Mouse (Mus musculus) neutrophil, adult 5-6 weeks (primary cell): Measurements from ENCODE around the gene Gm5862. TPM values are rescaled to one million over a fixed set of nuclear protein-coding genes. Genes with fewer than 3 reads are reported as not detected.
"Not testable (repeated sequence)": the region's sequence is repeated elsewhere in the genome, so short reads cannot be mapped to it uniquely, and the experiment has no call there.

ENCODE experiments used
- ATAC-seq: fragments of 151-379, 151-347 bp; 2 replicates; pipeline ENCODE4 v1.8.0; 2017; ENCODE audit warnings: mild to moderate bottlenecking, moderate TSS enrichment; ENCODE audit not compliant: insufficient number of reproducible peaks, poor library complexity, low FRiP score, severe bottlenecking; ENCODE audit errors: extremely low read depth
- total RNA-seq: library from RNA; stranded (forward); fragments of 200-1000 nt; gene quantifications from 2 replicates; pipeline ENCODE4 v1.2.3, GENCODE M21; 2017

Gm5862 gene
- total RNA-seq = not detected in 2 replicates

DNA sequence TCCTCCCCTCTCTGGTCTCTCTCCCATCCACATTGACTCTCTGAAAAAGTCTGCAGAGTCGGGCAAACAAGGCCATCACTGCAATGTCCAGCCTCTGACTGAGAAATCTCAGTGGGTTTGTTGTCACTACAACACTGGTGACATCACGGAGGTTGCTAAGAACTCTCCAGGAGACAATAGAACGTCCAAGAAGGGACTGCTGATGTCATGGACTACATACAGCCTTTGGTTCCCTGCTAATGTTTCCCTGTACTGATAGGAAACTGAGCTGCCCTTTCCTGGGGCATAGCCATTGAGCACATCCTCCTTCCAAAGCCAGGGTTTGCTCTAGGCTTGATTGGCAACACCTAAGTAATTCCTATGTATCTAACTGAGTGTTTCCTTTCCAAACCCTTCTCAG lies at the start of gene Gm5862:
TSS of gene Gm5862 (minus strand) at position 101 of the 400 bp plus-strand sequence.
- not testable (repeated sequence) for ATAC-seq

DNA sequence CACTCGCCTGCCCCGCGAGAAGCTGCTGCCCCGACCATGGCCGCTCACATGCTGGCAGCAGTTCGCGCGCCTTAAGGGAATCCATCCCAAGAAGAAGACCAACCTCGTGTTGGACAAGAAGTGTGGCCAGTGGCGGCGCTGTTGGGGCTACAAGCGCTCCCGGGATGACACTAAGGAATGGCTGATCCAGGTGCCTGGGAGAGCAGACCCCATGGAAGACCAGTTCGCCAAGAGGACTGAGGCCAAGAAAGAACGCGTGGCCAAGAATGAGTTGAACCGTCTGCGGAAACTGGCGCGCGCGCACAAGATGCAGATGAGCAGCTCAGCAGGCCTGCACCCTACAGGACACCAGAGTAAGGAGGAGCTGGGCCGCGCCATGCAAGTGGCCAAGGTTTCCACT lies 48.0 kb upstream of the Gm5862 start:
- no peak for ATAC-seq

DNA sequence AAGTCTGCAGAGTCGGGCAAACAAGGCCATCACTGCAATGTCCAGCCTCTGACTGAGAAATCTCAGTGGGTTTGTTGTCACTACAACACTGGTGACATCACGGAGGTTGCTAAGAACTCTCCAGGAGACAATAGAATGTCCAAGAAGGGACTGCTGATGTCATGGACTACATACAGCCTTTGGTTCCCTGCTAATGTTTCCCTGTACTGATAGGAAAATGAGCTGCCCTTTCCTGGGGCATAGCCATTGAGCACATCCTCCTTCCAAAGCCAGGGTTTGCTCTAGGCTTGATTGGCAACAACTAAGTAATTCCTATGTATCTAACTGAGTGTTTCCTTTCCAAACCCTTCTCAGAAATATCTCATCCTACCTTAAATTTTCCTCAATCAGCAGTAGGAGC lies 35.8 kb upstream of the Gm5862 start, which contains the start of gene Gm7347:
TSS of gene Gm7347 (minus strand) at position 101 of the 400 bp plus-strand sequence.
- not testable (repeated sequence) for ATAC-seq

DNA sequence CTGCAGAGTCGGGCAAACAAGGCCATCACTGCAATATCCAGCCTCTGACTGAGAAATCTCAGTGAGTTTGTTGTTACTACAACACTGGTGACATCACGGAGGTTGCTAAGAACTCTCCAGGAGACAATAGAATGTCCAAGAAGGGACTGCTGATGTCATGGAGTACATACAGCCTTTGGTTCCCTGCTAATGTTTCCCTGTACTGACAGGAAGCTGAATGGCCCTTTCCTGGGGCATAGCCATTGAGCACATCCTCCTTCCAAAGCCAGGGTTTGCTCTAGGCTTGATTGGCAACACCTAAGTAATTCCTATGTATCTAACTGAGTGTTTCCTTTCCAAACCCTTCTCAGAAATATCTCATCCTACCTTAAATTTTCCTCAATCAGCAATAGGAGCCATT lies 16.7 kb upstream of the Gm5862 start, which contains the start of gene Speer4a:
TSS of gene Speer4a (minus strand) at position 101 of the 400 bp plus-strand sequence.
- not testable (repeated sequence) for ATAC-seq

DNA sequence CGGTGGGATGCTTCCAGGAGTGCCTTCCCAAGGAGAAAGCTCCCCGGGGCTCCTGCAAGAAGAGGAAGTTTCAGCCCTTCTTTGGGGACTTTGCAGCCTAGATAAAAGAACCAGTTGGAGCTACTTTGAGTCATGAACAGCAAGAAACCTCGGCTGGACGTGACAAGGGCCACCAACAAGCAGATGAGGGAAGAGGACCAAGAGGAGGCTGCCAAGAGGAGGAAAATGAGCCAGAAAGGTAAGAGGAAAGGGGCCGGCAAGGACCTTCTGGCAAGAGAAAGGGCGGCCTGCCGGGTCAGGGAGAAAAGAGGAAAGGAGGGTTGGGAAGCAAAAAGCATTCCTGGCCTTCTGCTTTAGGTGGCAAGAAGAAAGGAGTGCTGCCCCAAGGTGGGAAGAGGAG lies 15.0 kb downstream of the Gm5862 start:
- ATAC-seq = peak; percentile 33; the same call in 1 of the 2 replicates

DNA sequence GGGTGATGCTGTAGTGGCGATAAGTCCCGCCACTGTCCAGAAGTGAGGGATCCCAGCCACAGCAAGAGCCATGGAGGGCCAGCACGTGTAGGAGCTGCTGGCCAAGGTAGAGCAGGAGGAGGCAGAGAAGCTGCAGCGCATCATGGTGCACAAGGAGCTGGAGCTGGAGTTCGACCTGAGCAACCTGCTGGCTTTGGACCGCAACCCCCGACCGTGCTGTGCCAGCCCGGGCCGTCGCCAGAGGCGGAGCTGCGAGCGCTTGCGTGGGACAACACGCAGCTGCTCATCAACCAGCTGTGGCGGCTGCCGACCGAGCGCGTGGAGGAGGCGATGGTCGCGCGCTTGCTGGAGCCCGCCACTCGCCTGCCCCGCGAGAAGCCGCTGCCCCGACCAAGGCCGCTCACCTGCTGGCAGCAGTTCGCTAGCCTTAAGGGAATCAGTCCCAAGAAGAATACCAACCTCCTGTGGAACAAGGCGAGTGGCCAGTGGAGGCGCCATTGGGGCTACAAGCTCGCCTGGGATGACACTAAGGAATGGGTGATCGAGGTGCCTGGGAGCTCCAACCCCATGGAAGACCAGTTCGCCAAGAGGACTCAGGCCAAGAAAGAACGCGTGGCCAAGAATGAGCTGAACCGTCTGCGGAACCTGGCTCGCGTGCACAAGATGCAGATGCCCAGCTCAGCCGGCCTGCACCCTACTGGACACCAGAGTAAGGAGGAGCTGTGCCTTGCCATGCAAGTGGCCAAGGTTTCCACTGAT lies 15.6 kb downstream of the Gm5862 start:
- ATAC-seq = peak; percentile 53

DNA sequence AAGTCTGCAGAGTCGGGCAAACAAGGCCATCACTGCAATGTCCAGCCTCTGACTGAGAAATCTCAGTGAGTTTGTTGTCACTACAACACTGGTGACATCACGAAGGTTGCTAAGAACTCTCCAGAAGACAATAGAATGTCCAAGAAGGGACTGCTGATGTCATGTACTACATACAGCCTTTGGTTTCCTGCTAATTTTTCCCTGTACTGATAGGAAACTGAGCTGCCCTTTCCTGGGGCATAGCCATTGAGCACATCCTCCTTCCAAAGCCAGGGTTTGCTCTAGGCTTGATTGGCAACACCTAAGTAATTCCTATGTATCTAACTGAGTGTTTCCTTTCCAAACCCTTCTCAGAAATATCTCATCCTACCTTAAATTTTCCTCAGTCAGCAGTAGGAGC lies 18.0 kb downstream of the Gm5862 start, which contains the start of gene Gm1979:
TSS of gene Gm1979 (minus strand) at position 101 of the 400 bp plus-strand sequence.
- not testable (repeated sequence) for ATAC-seq

DNA sequence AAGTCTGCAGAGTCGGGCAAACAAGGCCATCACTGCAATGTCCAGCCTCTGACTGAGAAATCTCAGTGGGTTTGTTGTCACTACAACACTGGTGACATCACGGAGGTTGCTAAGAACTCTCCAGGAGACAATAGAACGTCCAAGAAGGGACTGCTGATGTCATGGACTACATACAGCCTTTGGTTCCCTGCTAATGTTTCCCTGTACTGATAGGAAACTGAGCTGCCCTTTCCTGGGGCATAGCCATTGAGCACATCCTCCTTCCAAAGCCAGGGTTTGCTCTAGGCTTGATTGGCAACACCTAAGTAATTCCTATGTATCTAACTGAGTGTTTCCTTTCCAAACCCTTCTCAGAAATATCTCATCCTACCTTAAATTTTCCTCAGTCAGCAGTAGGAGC lies 34.2 kb downstream of the Gm5862 start, which contains the start of gene Gm21698:
TSS of gene Gm21698 (minus strand) at position 101 of the 400 bp plus-strand sequence.
- ATAC-seq = not testable (repeated sequence)

DNA sequence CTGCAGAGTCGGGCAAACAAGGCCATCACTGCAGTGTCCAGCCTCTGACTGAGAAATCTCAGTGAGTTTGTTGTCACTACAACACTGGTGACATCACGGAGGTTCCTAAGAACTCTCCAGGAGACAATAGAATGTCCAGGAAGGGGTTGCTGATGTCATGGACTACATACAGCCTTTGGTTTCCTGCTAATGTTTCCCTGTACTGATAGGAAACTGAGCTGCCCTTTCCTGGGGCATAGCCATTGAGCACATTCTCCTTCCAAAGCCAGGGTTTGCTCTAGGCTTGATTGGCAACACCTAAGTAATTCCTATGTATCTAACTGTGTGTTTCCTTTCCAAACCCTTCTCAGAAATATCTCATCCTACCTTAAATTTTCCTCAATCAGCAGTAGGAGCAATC lies 50.2 kb downstream of the Gm5862 start, which contains the start of gene Gm21680:
TSS of gene Gm21680 (minus strand) at position 101 of the 400 bp plus-strand sequence.
- not testable (repeated sequence) for ATAC-seq

Other genes with a start within 250 kb of the Gm5862 start
- 0.23 TPM in 1 of 2 replicates, not detected in the other for gene Gm21663, start 80.5 kb downstream of the Gm5862 start, total RNA-seq
- 0.23 TPM in 1 of 2 replicates, not detected in the other for gene Gm21671, start 68.5 kb downstream of the Gm5862 start, total RNA-seq
- not detected in 2 replicates for gene Gm21680, start 50.3 kb downstream of the Gm5862 start, total RNA-seq
- gene Gm21698, start 34.3 kb downstream of the Gm5862 start, total RNA-seq = not detected in 2 replicates
- gene Gm1979, start 18.1 kb downstream of the Gm5862 start, total RNA-seq = not detected in 2 replicates
- not detected in 2 replicates for gene Speer4a, start 16.6 kb upstream of the Gm5862 start, total RNA-seq
- gene Gm7347, start 35.7 kb upstream of the Gm5862 start, total RNA-seq = not detected in 2 replicates
- not detected in 2 replicates for gene Gm10471, start 66.4 kb upstream of the Gm5862 start, total RNA-seq
- gene 5031410I06Rik, start 82.4 kb upstream of the Gm5862 start, total RNA-seq = not detected in 2 replicates
- gene Gm10220, start 98.5 kb upstream of the Gm5862 start, total RNA-seq = not detected in 2 replicates
- gene Gm7361, start 234.8 kb upstream of the Gm5862 start, total RNA-seq = not detected in 2 replicates